Mouse (Mus musculus) large intestine, adult 2 months (tissue): ENCODE data around the gene Sec61a2. TPM values are rescaled to one million over a fixed set of nuclear protein-coding genes. Genes with fewer than 3 reads are reported as not detected.
A peak's percentile ranks its signal among the peaks of the same experiment; 100 is the strongest.

Experiments
- DNase-seq: peaks from one replicate; pipeline ENCODE4 v3.0.0-alpha.2; 2012; ENCODE audit warnings: low read depth, low spot score
- WGBS: fragments of 180-500 bp; shearing (Covaris S2); methylation state at CpG from one replicate; pipeline ENCODE4 v1.1.7; 2018; 5-methylcytosine and 5-hydroxymethylcytosine counted together
- polyA plus RNA-seq: library from polyadenylated mRNA; depleted of rRNA; stranded (reverse); fragments of >200 nt; gene quantifications from 2 replicates; pipeline ENCODE4 v1.2.3, GENCODE M21; 2012

Gene Sec61a2
- polyA plus RNA-seq, 1 experiment: 16.4 TPM

GRCm38 (mm10) chr2:5894296-5894695 is 936 bp downstream of the Sec61a2 start:
- 8% methylated on average over 11 of the region's 11 CpGs for WGBS
- peak; percentile 38 for DNase-seq

- WGBS: 60% methylated on average over 2 of the region's 2 CpGs
- no peak for DNase-seq
These were observed 5.8 kb downstream of the Sec61a2 start for GRCm38 (mm10) chr2:5889412-5889811.

GRCm38 (mm10) chr2:5888865-5889264 is 6.4 kb downstream of the Sec61a2 start:
- no peak for DNase-seq
- 75% methylated on average over 5 of the region's 5 CpGs for WGBS

- no peak for DNase-seq
These were observed 17.8 kb downstream of the Sec61a2 start for GRCm38 (mm10) chr2:5877446-5877845.

GRCm38 (mm10) chr2:5869746-5870145 is 25.5 kb downstream of the Sec61a2 start:
- DNase-seq: no peak
- WGBS: 87% methylated on average over 5 of the region's 5 CpGs

More at GRCm38 (mm10) chr2:5877446-5877845, 17.8 kb downstream of the Sec61a2 start:
- WGBS: 35% methylated on average over 3 of the region's 3 CpGs

GRCm38 (mm10) chr2:5867681-5868080 is 27.6 kb downstream of the Sec61a2 start:
- no peak for DNase-seq
- 53% methylated on average over 2 of the region's 2 CpGs for WGBS

- no peak for DNase-seq
- WGBS: 93% methylated on average over 3 of the region's 3 CpGs
These were observed 32.4 kb downstream of the Sec61a2 start, which contains the start of gene Gm13199 for GRCm38 (mm10) chr2:5862834-5863233. Gene Gm13199, minus strand, starts transcription at chr2:5862934.

GRCm38 (mm10) chr2:5851866-5852265 is 43.4 kb downstream of the Sec61a2 start:
- no peak for DNase-seq
- 59% methylated on average over 5 of the region's 5 CpGs for WGBS

- DNase-seq: no peak
- 92% methylated on average over 9 of the region's 9 CpGs for WGBS
These were observed 44.1 kb downstream of the Sec61a2 start for GRCm38 (mm10) chr2:5851116-5851515.

GRCm38 (mm10) chr2:5845826-5846225 is 49.4 kb downstream of the Sec61a2 start:
- no peak for DNase-seq
- WGBS: 7% methylated on average over 4 of the region's 4 CpGs

GRCm38 (mm10) chr2:5844873-5845631 is 50.2 kb downstream of the Sec61a2 start, which contains the start of the genes Nudt5 and Cdc123:
Gene Nudt5, plus strand, starts transcription at chr2:5845019.
Gene Cdc123, minus strand, starts transcription at chr2:5845164.
- peak; percentile 80 for DNase-seq
- WGBS: under 1% methylated on average over 53 of the region's 53 CpGs

GRCm38 (mm10) chr2:5844181-5844872 is 50.9 kb downstream of the Sec61a2 start:
- WGBS: 2% methylated on average over 23 of the region's 23 CpGs
- no peak for DNase-seq

- WGBS: 94% methylated on average over 11 of the region's 11 CpGs
- DNase-seq: no peak
These were observed 54.4 kb downstream of the Sec61a2 start for GRCm38 (mm10) chr2:5840815-5841214.

- DNase-seq: no peak
- WGBS: 80% methylated on average over 5 of the region's 5 CpGs
These were observed 69.8 kb downstream of the Sec61a2 start for GRCm38 (mm10) chr2:5825265-5825913.

GRCm38 (mm10) chr2:5824685-5825084 is 70.5 kb downstream of the Sec61a2 start:
- DNase-seq: no peak
- 65% methylated on average over 5 of the region's 5 CpGs for WGBS

- no peak for DNase-seq
- WGBS: 24% methylated on average over 1 of the region's 1 CpGs
These were observed 71.0 kb downstream of the Sec61a2 start for GRCm38 (mm10) chr2:5824213-5824612.

GRCm38 (mm10) chr2:5822449-5822848 is 72.8 kb downstream of the Sec61a2 start:
- no peak for DNase-seq
- WGBS: 89% methylated on average over 6 of the region's 6 CpGs

- WGBS: 82% methylated on average over 10 of the region's 10 CpGs
- no peak for DNase-seq
These were observed 74.0 kb downstream of the Sec61a2 start for GRCm38 (mm10) chr2:5821264-5821663.
